Mouse (Mus musculus): ENCODE data around the gene Gm42791.

- TF ChIP-seq POLR2A (IDR thresholded peaks at IDR 0.05; ENCODE audit: borderline replicate concordance, control insufficient read depth, low read depth, low read length) (no peak), CTCF (IDR thresholded peaks at IDR 0.05; ENCODE audit: control insufficient read depth, insufficient read depth, low read length) (no peak)
Measured at GRCm38 (mm10) chr5:149021120-149021519, 26.2 kb upstream of the Gm42791 start.

Measured in bone marrow, adult 2 months (tissue).